Mouse (Mus musculus): ENCODE data around the gene Ccnl1.
A peak's percentile ranks its signal among the peaks of the same experiment; 100 is the strongest.

DNA sequence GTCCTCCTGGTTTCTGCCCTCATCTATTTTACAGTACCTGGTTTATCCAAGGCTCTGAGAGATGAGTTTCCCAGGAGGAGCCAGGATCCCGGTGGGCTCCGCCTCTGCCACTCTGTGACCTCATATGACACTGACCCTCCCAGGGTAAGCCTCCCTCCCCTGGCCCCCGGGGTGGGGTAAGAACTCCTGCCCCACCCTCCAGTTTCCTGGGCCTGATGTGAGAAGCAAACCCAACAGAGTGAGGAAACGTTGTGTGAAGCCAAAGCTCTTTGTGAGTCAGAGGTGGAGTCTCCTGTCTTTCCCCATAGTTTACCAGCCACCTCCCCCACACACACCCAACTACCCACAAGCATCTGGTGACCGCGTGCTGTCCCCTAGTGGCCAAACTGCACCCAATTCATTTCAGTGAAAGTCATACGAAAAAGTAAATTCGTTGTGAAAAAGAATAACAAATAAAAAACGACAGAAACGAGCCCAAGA, 28.7 kb downstream of the Ccnl1 start:
- TF ChIP-seq CTCF (IDR thresholded peaks at IDR 0.05): peak; percentile 95
- TF ChIP-seq POLR2A (IDR thresholded peaks at IDR 0.05; ENCODE audit: insufficient read depth, low read depth, low read length): peak; percentile 50; the same call in 1 of the 2 replicates

All from heart, adult 2 months (tissue).